Mouse (Mus musculus): ENCODE measurements around the gene Vmn1r6. TPM values are rescaled to one million over a fixed set of nuclear protein-coding genes. Genes with fewer than 3 reads are reported as not detected.
"Not testable (repeated sequence)": the region's sequence is repeated elsewhere in the genome, so short reads cannot be mapped to it uniquely, and the experiment has no call there.

Gene Vmn1r6
- 0.21 TPM in 1 of 2 replicates, not detected in the other for total RNA-seq (2015)
- total RNA-seq (2017) = not detected in 2 replicates

DNA sequence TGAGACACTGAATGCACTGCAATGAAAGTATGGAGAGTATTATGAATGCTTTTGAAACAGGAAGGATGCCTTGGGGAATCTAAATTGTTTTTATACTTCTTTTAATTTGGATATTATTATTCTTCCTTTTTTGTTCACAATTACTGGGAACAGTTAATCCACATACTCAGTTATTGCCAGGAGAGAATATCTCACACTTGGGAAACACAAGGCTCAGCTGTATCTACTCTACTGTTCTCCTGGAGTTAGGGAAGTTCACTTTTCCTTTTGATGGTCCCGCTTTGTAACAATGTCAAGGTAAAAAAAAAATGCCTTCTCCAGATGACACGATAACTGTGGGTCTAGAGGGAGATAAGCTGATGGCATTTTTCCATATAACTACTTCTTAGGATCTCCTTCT is at the start of gene Vmn1r6:
Vmn1r6 (plus strand) TSS at position 301 of the 400 bp plus-strand sequence.
- ATAC-seq (ENCODE audit: poor library complexity, severe bottlenecking) = no peak

DNA sequence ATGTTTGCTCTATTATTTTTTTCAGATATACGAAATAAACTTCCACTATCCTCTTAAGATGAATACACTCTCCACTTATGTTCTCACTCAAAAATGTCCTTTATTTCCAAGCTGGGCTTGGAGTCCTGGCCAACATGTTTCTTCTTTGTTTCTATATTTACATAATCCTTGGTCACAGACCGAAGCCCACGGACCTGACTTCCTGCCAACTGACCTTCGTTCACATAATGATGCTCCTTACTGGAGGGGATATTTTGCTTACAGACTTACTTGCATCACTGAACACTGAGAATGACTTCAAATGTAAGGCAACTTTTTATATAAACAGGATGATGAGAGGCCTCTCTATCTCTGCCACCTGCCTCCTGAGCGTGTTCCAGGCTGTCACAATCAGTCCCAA is 40.6 kb upstream of the Vmn1r6 start:
- ATAC-seq (ENCODE audit: poor library complexity, severe bottlenecking) = no peak

DNA sequence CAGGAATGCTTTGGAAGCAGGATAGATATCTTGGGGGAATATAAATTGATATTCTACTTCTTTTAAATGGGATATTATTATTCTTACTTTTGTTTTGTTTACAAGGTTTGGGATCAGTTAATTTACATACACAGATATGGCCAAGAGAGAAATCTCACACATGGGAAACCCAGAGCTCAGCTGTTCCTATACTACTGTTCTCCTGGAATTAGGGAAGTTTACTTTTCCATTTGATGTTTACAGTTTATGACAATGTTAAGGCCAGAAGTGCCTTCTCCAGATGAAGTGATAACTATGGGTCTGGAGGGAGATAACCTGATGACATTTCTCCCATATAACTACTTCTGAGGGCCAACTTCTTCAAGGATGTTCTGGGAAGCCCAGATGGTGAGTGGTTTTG is 27.1 kb upstream of the Vmn1r6 start, which contains the start of gene Vmn1r5:
Vmn1r5 (plus strand) TSS at position 301 of the 400 bp plus-strand sequence.
- no peak for ATAC-seq (ENCODE audit: poor library complexity, severe bottlenecking)

GRCm38 (mm10) chr6:57025224-57025623 is 28.2 kb downstream of the Vmn1r6 start, which contains the start of gene Vmn1r7:
TSS of gene Vmn1r7 (minus strand) at chr6:57025324.
- not testable (repeated sequence) for ATAC-seq (ENCODE audit: poor library complexity, severe bottlenecking)

- no peak for ATAC-seq (ENCODE audit: poor library complexity, severe bottlenecking)
These were observed 34.9 kb downstream of the Vmn1r6 start, which contains the start of gene Vmn1r8 for GRCm38 (mm10) chr6:57031984-57032383. TSS of gene Vmn1r8 (plus strand) at chr6:57032284.

- peak; percentile 35; the same call in 1 of the 2 replicates for ATAC-seq (ENCODE audit: poor library complexity, severe bottlenecking)
These were observed 37.6 kb downstream of the Vmn1r6 start for GRCm38 (mm10) chr6:57034674-57035073.

Other genes starting within 250 kb of the Vmn1r6 start
- gene Kbtbd2, start 199.4 kb upstream of the Vmn1r6 start, total RNA-seq (2015) = 36.8 and 40.0 TPM in 2 replicates
- gene Kbtbd2, start 199.4 kb upstream of the Vmn1r6 start, total RNA-seq (2017) = 36.1 and 37.0 TPM in 2 replicates
- 0.20 and 0.91 TPM in 2 replicates for gene Fkbp9, start 165.2 kb upstream of the Vmn1r6 start, total RNA-seq (2015)
- 0.73 and 1.2 TPM in 2 replicates for gene Fkbp9, start 165.2 kb upstream of the Vmn1r6 start, total RNA-seq (2017)
- 64.6 and 71.0 TPM in 2 replicates for gene Nt5c3, start 73.3 kb upstream of the Vmn1r6 start, total RNA-seq (2015)
- gene Nt5c3, start 73.3 kb upstream of the Vmn1r6 start, total RNA-seq (2017) = 36.6 TPM in 2 replicates
- gene Vmn1r4, start 73.2 kb upstream of the Vmn1r6 start, total RNA-seq (2015) = 0.47 TPM in 1 of 2 replicates, not detected in the other
- 0.07 TPM in 1 of 2 replicates, not detected in the other for gene Vmn1r4, start 73.2 kb upstream of the Vmn1r6 start, total RNA-seq (2017)
- gene Vmn1r5, start 27.0 kb upstream of the Vmn1r6 start, total RNA-seq (2015) = not detected in 2 replicates
- not detected in 2 replicates for gene Vmn1r5, start 27.0 kb upstream of the Vmn1r6 start, total RNA-seq (2017)
- not detected in 2 replicates for gene Vmn1r7, start 28.1 kb downstream of the Vmn1r6 start, total RNA-seq (2015)
- gene Vmn1r7, start 28.1 kb downstream of the Vmn1r6 start, total RNA-seq (2017) = not detected in 2 replicates
- gene Vmn1r8, start 35.0 kb downstream of the Vmn1r6 start, total RNA-seq (2015) = not detected in 2 replicates
- gene Vmn1r8, start 35.0 kb downstream of the Vmn1r6 start, total RNA-seq (2017) = not detected in 2 replicates
- not detected in 2 replicates for gene Vmn1r9, start 69.5 kb downstream of the Vmn1r6 start, total RNA-seq (2015)
- not detected in 2 replicates for gene Vmn1r9, start 69.5 kb downstream of the Vmn1r6 start, total RNA-seq (2017)
- gene Vmn1r10, start 112.2 kb downstream of the Vmn1r6 start, total RNA-seq (2015) = not detected in 2 replicates
- gene Vmn1r10, start 112.2 kb downstream of the Vmn1r6 start, total RNA-seq (2017) = not detected in 2 replicates
- not detected in 2 replicates for gene Vmn1r11, start 136.2 kb downstream of the Vmn1r6 start, total RNA-seq (2015)
- not detected in 2 replicates for gene Vmn1r11, start 136.2 kb downstream of the Vmn1r6 start, total RNA-seq (2017)
- not detected in 2 replicates for gene Vmn1r12, start 159.7 kb downstream of the Vmn1r6 start, total RNA-seq (2015)
- not detected in 2 replicates for gene Vmn1r12, start 159.7 kb downstream of the Vmn1r6 start, total RNA-seq (2017)
- gene Vmn1r13, start 206.0 kb downstream of the Vmn1r6 start, total RNA-seq (2015) = not detected in 2 replicates
- not detected in 2 replicates for gene Vmn1r13, start 206.0 kb downstream of the Vmn1r6 start, total RNA-seq (2017)
- gene Vmn1r14, start 234.4 kb downstream of the Vmn1r6 start, total RNA-seq (2015) = not detected in 2 replicates
- not detected in 2 replicates for gene Vmn1r14, start 234.4 kb downstream of the Vmn1r6 start, total RNA-seq (2017)

Data from megakaryocyte, adult 5-6 weeks (primary cell).